Mouse (Mus musculus) MN1 (cell line): ENCODE data around the gene Mast4.
A peak's percentile ranks its signal among the peaks of the same experiment; 100 is the strongest.

ENCODE experiments used
- DNase-seq: peaks from one replicate; pipeline ENCODE4 v3.0.0-alpha.2; 2016; ENCODE audit warnings: low spot score

Gene Mast4

DNA sequence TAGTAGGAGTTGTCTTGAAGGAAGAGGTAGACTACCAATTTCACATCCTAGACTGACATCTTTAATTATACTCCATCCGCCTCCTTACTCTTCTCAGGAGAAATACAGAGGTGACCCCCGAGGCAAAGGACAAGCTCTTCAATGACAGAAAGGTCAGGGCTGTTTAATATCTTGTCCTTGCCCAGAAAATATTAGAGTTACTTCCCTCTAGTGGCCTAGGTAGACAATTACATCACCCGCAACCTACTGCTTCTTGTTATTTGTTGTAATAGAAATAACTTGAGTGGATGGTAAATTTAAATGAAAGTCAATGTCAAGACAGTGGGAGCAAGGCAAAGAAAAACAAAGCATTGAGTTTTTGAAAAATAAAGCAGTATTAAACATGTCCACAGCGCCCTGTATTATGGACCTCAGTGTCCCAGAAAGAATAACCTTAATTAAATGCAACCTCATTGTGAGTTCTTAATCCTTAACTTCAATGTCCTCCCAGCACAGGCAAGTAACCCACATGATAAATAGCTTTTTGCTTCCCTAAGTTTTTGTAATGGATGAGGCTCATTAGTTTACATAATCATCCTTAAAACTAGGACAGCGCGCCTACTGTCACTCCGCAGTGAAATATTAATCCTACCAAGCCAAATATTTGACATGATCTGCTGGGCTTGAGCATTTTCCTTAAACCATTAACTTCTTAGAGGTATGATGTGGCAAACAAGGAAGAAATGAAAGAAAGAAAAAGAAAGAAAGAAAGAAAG, 408.3 kb downstream of the Mast4 start:
- peak; percentile 17 for DNase-seq

DNA sequence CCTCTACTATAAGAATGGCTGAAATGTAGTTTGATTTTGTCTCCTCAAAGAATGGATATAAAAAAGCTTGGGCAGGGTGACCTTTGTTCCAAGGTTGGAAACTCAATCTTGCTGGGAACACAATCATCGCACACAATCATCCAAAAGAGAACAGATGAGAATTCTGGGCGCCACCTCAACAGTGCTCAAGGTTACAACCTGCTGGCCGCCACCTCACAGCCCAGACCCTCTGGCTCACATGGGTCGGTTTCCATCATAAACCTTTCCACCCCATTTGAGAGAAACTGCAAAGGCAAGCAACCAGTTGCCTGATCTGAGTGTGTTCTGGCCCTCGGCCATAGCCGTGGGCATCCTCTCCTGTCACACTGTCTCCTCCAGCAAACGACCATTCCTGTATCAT, 414.6 kb downstream of the Mast4 start:
- DNase-seq = no peak

DNA sequence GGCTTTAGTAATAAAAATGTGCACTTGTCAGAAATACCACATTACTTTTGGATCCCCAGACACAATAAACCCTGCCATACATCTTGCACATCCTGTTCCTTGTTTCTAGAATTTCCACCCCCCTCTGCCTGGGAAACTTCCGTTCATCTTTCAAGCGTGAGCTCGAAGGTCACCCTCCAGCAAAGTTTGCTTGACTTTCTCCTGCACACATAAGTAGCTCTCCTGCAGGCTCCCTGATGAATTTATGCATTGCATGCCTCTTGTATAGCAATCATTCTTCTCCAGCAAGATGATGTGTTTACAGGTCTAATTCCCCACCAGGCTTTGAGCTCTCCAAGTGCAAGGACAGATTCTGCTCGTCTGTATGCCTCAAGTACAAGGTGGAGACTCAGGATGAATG, 415.7 kb downstream of the Mast4 start:
- no peak for DNase-seq

DNA sequence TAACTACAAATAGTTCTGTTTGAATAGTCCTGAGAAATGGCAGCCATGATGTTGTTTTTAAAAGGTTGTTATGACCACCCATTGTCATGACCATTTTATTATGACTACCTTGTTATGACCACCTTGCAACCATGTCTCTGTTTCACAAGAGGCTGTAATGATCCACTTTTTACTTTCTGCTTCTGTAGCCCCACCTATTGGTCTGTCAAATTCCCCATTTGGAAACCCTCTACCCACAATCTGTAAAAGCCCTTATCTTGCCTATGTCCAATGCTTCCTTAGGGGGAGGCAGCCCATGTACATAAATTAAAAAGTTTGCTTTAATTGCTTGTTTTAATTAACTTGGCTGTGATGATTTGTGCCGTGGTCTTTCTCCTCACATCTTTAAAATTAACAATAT, 419.0 kb downstream of the Mast4 start:
- no peak for DNase-seq

DNA sequence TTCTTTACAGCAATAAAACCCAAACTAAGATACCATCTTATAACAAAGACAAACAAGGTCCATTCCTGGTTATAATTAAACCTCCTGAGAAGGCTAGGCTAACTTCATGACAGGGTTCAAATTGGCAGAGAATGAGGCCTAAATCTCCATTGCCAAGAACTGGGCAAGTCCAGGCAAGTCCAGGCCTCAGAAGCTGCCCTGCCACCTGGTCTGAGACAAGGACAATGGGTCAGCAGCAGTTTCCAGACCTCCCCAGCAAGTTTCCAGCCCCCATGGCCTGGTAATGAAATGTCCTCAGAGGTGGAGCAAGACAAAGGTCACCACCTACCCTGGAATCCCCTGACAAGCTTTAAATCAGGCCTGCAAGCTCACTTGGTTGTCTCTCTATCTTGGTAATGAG, 419.5 kb downstream of the Mast4 start:
- DNase-seq = no peak

DNA sequence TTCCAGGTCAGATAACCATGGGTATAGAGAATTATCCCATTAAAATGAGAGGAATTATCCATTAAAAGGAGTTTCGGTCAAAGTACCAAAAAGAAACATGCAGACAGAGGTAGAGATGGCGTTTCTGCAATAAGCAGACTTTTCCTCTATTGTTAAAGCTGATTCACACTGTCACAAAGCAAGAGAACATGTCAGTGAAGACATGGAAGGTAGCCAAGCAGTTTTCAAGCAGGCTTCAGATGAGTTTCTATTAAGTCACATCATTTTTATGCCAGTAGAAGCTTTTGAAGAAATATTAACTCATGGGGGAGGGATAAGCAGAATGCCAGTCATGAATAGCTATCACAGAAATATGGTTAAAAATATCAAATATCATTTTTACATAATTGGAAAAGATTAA, 420.4 kb downstream of the Mast4 start:
- no peak for DNase-seq

DNA sequence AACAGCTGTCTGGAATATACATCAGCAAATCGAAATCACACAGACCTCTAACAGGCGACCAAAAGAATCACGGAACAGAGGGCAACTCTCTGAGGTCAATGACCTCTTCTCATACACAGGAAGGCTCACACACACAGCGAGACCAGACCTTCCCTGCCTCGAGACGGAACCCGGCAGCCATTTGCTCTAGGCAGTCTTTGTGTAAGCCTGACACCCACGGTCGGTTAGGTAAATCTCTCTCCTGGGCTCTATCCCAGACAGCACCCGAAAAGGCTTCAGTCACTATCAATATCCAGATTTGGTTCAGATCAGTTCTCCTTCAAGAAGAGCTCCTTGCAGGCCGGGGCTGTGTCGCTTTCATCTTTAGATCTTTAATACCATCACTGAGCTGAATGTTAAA, 421.4 kb downstream of the Mast4 start:
- no peak for DNase-seq

DNA sequence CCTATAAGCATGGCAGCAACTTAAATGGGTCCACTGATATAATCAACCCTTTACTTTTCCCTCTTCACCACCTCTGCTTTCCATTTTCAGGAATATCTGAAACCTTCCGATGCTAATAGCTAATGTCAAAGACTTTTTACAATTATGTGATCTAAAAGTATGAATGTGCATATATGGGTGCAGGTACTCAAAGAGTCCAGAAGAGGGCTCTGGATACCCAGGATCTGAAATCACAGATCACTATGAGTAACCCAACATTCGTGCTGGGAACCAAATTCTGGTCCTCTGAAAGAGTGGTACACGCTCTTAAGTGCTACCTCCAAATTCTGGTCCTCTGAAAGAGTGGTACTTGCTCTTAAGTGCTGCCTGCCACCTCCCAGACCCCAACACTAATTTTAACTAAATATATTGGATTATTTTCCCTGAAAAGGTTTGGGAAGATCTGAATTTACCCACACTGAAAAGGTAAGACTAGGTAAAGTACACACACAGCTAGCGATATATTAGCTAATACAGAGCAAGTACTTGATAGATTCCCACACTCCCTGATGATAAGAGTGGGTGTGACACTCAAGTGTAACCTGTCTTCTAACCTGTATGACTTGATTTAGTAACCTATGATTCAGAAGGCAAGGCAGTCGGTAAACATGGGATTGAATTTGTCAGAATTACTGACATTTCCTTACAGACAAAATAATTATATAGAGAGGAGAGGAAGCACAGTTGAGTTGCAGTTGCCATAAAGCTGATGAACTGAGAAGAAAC, 424.5 kb downstream of the Mast4 start:
- DNase-seq = no peak

DNA sequence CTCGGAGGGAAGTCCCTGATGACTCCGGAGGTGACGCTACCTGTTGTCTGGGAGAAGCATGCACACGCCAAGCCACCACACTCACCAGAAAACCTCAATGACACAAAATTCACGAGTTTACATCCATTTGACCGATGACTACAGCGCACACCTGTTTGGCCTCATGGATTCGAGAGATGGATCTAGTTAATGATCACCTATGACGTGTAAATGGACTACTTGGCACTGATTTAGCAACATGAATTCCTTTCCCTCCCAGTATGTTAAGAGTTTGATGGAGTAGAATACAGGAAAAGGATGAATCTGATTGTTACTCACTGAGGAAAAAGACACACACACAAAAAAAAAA, 427.7 kb downstream of the Mast4 start:
- no peak for DNase-seq

DNA sequence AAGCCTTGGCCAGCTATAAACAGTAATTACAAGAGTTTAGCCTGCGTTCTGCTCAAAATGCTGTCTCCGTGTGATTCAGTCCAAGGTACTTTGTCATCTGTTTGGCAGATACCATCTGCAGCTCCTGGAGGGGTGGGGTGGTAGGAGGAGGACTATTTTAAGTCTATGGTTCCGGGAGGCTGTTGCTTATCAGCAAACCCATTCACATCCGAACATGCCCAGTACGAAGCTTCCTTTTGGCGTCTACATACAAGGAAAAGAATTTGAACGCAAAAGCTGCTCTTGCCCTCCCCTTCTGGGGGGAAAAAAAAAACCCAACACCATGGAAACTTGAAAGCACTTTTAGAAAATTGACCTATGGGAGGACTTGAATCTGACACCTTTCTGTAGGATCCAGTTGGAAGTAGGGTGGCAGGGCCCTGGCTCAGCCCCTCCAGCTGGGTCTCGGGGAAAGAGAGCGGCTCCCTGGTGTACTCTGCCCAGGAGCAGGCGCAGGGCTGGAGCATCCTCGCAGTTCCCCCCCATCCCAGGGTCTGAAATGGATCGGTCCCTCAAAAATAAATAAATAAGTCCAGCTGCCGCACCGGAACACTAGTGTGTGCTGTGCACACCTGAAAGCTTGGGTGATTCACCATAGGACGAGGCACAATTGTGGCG, 428.2 kb downstream of the Mast4 start:
- peak; percentile 82 for DNase-seq

DNA sequence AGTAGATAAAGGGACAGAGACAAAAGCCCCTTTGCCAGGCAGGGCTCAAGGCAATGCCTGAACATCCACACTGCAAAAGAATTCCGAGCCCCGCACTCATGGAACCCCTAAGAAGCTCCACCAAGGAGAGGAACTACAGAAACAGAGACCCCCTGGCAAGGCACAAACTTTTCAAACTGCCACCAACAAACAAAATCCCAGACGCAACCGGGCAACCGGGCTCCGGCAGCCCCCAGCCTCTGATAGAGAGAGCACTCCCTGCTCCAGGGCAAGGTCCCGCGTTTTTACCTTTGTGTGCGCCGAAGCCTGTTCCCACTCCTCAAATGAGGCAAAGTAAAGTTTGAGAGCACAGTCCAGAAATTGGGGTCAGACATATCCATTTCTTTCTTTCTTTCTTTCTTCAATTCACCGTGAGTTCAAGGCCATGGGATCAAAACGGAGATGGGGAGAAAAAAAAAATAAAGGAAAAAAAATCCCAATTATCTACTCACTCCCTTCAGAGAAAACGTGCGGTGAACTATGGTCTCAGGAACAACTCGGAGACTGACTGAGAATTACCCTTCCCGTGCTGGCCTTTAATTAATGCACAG, 428.8 kb downstream of the Mast4 start:
- DNase-seq = no peak

DNA sequence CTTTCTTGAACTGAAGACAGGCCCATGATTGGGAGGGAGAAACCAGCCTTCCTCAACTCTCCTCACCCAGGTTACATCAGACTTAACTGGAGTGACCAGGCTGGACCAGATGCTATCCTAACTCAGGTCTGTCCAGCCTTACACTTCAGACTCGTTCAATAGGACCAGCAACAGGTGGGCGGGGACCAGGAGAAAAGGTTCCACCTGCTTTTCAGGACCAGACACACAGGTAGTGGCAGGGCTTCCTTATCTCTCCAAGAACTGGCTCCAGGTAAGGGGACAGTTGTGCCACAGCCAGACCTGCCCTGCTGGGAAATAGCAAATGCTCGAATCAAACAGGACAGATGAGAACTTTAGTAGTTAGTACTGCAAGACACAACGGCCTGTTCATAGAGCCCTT, 430.6 kb downstream of the Mast4 start:
- no peak for DNase-seq

DNA sequence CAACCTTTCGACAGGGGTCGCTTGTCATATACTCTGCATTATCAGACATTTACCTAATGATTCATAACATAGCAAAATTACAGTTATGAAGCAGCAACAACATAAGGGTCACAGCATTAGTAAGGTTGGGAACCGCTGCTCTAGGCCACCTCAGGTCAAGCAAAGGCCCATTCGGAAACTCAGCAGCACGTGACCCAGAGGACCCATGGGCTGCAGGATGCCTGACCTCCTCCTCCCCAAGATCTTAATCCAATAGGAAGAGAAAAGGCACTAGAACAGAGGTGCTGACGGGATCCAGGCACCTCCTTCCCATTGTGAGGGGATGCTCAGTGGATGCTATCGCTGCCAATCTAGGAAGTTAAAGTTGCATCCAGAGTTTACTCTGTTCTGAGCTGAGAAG, 432.2 kb downstream of the Mast4 start:
- no peak for DNase-seq

DNA sequence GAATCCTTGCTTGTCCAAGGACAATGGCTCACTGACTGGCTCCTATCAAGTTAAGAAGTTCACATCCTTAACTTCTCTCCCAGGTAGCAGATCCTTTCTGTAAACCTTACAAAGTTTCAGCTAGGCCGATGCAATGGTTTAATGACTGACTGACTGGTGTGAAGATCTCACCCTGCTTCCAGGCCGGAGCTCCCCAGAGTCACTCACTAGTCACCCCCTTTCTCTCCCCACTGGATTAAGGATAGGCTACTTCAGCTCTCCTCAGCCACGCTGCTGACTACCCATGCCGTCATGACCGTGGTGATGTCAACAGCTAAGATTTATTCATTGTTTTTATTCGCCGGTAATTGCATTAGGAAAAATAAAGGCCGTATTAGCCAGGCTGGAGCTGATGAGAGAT, 433.8 kb downstream of the Mast4 start:
- DNase-seq = no peak

DNA sequence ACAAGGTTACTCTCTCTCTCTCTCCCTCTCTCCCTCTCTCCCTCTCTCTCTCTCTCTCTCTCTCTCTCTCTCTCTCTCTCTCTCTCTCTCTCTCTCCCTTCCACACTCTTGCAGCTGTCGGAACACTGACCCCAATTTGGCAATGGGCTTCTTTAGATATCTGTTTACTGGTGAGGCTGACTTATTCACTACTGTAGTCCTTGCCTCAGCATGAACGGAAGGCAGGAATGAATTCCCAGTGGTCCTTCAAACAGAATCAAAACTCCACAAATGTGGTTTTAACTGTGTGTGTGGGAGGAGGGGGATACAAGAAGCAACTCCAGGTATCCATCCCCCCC, 434.2 kb downstream of the Mast4 start:
- no peak for DNase-seq

DNA sequence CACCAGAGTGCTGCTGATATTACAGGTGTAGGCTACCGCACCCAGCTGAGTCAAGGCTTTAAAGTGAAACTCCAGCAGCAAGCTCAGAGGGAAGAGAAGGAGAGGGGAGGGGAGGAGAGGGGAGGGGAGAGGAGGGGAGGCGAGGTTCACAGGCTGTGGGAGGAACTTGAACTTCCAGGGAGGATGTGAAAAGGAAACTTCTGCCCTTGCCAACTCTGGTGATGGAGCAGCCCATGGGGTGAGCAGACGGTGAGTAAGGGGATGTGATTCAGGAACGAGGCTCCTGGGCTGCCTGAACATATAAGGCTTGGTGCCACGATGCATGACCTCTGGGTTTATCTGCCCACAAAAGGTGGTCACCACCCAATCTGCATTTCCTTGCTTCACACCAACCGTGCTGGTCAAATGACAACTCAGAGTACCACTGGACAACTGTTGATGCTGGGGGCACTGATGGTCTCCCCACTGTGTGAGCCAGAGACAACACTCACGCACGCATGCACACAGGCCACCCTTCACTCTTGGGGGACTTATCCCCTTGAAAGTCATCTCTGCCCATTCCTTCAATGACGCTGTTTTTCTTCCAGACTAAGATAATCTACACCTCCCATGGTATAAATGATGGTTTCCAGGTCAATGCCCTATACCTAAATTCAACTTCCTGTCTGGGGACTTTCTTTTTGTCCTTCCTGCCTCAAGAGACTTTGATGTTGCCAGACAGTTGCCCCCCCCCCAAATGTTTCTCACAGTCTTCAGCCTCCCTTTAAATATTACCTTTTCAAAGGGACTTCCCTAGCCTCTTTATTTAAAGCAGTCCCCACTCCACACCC, 434.8 kb downstream of the Mast4 start:
- no peak for DNase-seq

DNA sequence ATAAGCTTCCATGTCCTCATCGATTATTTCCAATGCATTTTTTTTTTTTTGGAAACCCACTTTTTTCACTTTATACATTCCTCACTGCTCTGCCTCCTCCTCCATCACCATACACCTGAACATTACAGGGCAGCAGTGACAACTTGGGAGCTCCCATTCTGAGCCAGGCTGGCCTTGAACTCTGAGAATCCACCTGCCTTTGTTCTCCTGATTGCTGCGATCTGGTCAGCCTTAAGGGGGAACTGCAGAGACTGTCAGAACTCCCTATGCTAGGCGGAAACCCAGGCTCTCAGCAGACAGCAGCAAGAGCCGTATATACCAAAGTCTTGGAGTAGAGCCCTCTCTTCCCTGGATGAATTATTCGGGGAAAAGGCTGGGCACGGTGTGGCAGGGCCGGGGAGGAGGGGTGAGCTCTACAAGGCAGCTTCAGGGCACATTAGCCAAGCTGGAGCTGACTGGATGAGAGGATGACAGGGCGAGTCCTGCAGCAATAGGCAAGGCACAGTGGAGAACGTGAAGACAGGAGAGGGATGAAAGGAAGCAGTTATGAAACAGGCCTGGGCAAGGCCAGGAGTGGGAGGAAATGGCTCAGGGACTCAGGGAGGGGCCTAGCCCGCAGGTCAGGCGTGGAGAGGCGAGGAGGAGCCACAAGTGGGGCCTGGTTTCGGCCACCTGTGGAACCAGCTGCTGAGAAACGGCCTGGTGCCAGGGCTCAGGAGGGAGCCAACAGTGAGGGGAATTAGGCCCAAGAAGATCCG, 435.7 kb downstream of the Mast4 start:
- peak; percentile 18 for DNase-seq

DNA sequence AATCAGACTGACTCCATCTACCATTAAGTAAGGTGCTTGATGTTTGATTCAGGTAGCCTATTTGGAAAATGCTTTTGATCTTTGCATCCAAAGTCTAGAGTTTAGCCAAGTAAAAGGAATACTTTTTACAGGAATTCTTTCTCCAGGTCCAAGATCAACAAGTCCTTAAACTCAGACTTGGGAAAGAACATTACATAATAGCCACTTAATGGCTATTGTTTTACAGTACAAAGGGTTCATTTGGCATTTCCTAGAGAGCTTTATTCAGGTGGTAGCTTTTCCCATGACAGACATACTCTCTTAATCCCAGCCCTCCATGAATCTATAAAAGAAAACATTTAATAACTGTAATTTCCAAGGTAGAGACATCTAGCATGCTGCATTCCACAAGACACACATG, 438.0 kb downstream of the Mast4 start:
- DNase-seq = no peak

DNA sequence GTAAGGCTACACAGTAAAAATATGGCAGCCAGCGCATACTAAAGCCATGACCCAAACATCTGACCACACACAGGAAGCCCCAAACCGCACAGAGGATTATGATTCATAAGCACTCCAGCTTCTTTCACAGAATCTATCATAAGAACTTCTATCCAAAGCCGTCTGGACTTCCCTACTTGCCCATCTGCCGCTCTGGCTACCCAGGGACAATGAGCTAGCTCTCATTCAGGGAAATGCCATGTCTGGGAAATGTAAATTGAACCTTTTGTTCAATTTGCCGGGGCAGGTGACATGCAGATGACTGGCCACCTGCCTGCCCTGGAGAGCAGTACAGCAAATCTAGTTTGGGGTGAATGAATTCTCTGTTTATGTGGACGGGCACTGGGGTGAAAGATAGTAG, 438.4 kb downstream of the Mast4 start:
- no peak for DNase-seq

DNA sequence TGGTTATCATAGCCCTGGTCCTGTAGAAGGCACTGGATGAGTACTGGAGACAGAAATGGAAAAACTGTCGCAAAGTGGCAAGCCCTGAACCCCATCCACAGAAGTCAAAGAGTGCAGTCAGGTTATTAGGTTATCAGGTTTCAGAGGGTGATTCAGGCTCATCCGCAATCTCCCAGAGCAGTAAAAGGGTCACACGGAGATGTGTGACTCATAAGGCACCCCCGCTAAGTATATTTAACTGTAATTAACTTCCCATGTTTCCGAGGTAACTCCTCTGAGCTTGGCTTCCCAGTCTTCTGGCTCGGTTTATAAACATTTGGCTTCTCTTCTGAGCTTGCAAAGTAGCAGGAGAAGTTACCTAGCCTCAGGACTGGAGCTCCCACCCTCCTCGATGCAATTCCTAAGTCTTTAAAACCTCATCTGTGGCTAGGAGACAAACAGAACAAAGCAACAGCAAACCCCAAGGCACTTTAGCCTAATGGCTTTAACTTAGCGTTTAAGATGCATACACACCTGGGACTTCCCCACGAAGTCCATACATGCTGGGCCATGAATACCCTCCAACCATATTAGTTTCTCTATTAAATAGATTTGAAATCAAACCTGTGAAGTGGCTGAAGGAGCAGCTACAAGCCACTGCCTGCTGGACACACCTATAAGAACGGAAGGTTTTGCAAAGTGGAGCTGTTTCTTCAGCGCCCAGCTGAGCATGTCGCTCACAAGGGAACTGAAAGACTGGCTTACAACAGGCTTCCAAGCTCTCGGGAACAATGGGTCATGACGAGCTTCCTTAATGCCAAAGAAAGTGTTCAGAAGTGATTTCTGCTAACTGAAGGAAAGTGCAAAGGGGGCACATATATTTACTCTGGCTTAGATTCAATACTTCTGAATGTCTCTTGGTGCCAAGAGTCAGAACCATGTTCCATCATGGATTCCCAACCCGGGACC, 439.7 kb downstream of the Mast4 start:
- DNase-seq = no peak
